Mouse (Mus musculus): ENCODE data around the gene Ano4. TPM values are rescaled to one million over a fixed set of nuclear protein-coding genes. Genes with fewer than 3 reads are reported as not detected.

Gene Ano4
- polyA plus RNA-seq, 1 experiment from 2014 or later, result 9.3 TPM

DNA sequence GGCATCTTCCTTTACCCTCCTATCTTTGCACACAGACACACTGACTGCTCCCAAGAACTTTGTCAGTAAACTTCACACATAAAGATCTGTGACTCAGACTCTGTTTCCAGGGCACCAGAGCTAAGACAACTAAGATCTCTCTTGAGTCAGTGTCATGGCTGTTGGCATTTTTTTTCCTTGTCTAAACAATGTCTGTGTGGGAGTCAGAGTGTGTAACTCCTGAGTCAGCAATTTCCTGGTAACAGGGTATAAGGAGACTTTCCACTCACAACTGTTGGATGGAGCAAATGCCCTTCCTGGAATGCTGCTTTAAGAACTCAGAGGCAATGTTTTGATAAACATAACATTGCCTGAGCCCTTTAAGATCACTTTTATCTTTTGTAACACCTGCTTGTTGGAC lies 37.0 kb downstream of the Ano4 start:
- H3K27me3 ChIP-seq (ENCODE audit: control insufficient read depth, insufficient read depth, low read length), result no peaks in the 10 kb centered on the region
- no peak overlapping the region for H3K4me3 ChIP-seq (replicated peaks; ENCODE audit: low read length)
- H3K9me3 ChIP-seq (ENCODE audit: control insufficient read depth, low read length), result peaks cover 5% of the 10 kb centered on the region; the same call in 1 of the 2 replicates
- no peak for DNase-seq (ENCODE audit: low spot score)
- no peak overlapping the region for H3K9ac ChIP-seq
- no peak overlapping the region for H3K4me2 ChIP-seq (replicated peaks)
- no peaks in the 10 kb centered on the region for H3K36me3 ChIP-seq (replicated peaks; ENCODE audit: control insufficient read depth, insufficient read depth)
- ATAC-seq (ENCODE audit: low FRiP score), result no peak
- no peaks in the 10 kb centered on the region for H3K4me1 ChIP-seq (replicated peaks; ENCODE audit: control insufficient read depth, insufficient read depth, low read length)
- no peak overlapping the region for H3K27ac ChIP-seq

GRCm38 (mm10) chr10:89300346-89300745 lies 44.2 kb downstream of the Ano4 start:
- ATAC-seq (ENCODE audit: low FRiP score) (no peak), DNase-seq (ENCODE audit: low spot score) (no peak)
- H3K4me3 ChIP-seq (replicated peaks; ENCODE audit: low read length), result no peak overlapping the region
- H3K9ac ChIP-seq, result no peak overlapping the region
- no peaks in the 10 kb centered on the region for H3K36me3 ChIP-seq (replicated peaks; ENCODE audit: control insufficient read depth, insufficient read depth)
- H3K4me2 ChIP-seq (replicated peaks), result no peak overlapping the region
- no peak overlapping the region for H3K27ac ChIP-seq
- no peaks in the 10 kb centered on the region for H3K4me1 ChIP-seq (replicated peaks; ENCODE audit: control insufficient read depth, insufficient read depth, low read length)
- H3K27me3 ChIP-seq (ENCODE audit: control insufficient read depth, insufficient read depth, low read length), result no peaks in the 10 kb centered on the region
- WGBS, result 63% methylated on average over 2 of the region's 2 CpGs
- H3K9me3 ChIP-seq (ENCODE audit: control insufficient read depth, low read length), result no peaks in the 10 kb centered on the region

DNA sequence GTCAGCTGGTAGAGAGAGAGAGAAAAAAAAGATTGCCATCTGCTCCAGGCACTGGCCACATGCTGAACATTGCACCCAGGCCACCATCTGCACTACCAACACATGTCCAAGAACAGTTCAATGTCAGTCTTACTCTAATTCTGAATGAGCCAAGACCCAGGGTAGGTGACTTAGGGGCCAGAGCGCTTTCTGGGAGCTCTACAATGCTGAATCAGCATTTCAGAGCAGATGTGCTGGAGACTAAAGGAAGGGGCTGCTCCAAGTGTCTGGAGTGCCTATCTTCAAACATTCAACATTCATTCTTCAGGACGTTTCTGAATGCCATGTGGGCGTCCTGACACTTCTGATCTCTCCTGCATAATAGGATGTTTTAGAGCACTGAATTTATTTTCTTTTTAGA lies 51.8 kb downstream of the Ano4 start:
- Histone ChIP-seq H3K4me3 (replicated peaks; ENCODE audit: low read length) (no peak overlapping the region), H3K9ac (no peak overlapping the region), H3K27me3 (ENCODE audit: control insufficient read depth, insufficient read depth, low read length) (no peaks in the 10 kb centered on the region), H3K27ac (no peak overlapping the region), H3K36me3 (replicated peaks; ENCODE audit: control insufficient read depth, insufficient read depth) (no peaks in the 10 kb centered on the region), H3K4me1 (replicated peaks; ENCODE audit: control insufficient read depth, insufficient read depth, low read length) (no peaks in the 10 kb centered on the region), H3K4me2 (replicated peaks) (no peak overlapping the region), H3K9me3 (ENCODE audit: control insufficient read depth, low read length) (no peaks in the 10 kb centered on the region)
- 80% methylated on average over 3 of the region's 3 CpGs for WGBS
- ATAC-seq (ENCODE audit: low FRiP score), result no peak
- no peak for DNase-seq (ENCODE audit: low spot score)

GRCm38 (mm10) chr10:89290698-89291097 lies 53.9 kb downstream of the Ano4 start:
- Histone ChIP-seq H3K9me3 (ENCODE audit: control insufficient read depth, low read length) (no peaks in the 10 kb centered on the region), H3K4me1 (replicated peaks; ENCODE audit: control insufficient read depth, insufficient read depth, low read length) (no peaks in the 10 kb centered on the region), H3K27ac (no peak overlapping the region), H3K27me3 (ENCODE audit: control insufficient read depth, insufficient read depth, low read length) (no peaks in the 10 kb centered on the region), H3K4me2 (replicated peaks) (no peak overlapping the region), H3K36me3 (replicated peaks; ENCODE audit: control insufficient read depth, insufficient read depth) (no peaks in the 10 kb centered on the region), H3K4me3 (replicated peaks; ENCODE audit: low read length) (no peak overlapping the region), H3K9ac (no peak overlapping the region)
- no peak for DNase-seq (ENCODE audit: low spot score)
- ATAC-seq (ENCODE audit: low FRiP score), result no peak
- WGBS, result 66% methylated on average over 6 of the region's 6 CpGs

DNA sequence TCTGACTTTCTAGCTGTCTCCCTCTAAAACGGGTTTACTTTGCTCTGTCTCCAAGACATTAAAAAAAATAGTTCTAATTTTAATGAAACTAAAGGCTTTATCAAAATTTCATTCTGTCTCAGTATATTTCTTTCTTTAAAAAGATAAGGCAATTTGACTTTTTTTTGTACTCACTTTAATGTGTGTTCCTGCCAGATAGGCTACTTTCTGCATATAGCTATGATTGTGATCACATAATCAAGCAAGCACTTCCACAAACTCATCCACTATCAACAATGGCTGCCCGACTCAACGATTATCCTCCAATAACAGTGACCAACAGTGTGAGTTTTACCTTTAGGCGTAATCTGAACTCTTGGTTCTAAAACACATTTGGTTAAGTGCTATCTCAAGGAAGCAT lies 55.3 kb downstream of the Ano4 start:
- Histone ChIP-seq H3K4me1 (replicated peaks; ENCODE audit: control insufficient read depth, insufficient read depth, low read length) (no peaks in the 10 kb centered on the region), H3K4me2 (replicated peaks) (no peak overlapping the region), H3K9me3 (ENCODE audit: control insufficient read depth, low read length) (no peaks in the 10 kb centered on the region), H3K27ac (no peak overlapping the region), H3K9ac (no peak overlapping the region), H3K27me3 (ENCODE audit: control insufficient read depth, insufficient read depth, low read length) (no peaks in the 10 kb centered on the region), H3K36me3 (replicated peaks; ENCODE audit: control insufficient read depth, insufficient read depth) (no peaks in the 10 kb centered on the region), H3K4me3 (replicated peaks; ENCODE audit: low read length) (no peak overlapping the region)
- no peak for ATAC-seq (ENCODE audit: low FRiP score)
- no peak for DNase-seq (ENCODE audit: low spot score)
- WGBS, result 89% methylated on average over 4 of the region's 4 CpGs

DNA sequence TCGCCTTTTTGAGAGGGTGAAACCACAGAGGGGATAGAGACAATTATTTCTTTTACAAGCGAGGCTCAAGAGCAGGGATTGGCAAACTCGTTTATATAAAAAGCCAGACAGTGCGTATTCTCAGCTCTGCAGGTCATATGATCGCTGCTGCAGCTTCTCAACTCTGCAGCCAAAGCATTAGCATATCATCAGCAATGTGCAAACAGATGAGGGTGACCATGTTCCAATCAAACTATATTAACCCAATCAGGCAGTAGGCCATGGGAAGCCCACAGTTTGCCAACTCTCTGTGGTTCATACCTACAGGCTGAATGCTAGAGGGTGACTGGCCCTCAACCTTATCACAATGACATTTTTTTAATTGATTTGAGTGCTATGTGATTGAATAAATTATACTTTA lies 64.2 kb downstream of the Ano4 start:
- Histone ChIP-seq H3K27ac (no peak overlapping the region), H3K4me2 (replicated peaks) (no peak overlapping the region), H3K4me1 (replicated peaks; ENCODE audit: control insufficient read depth, insufficient read depth, low read length) (0 out of 2 replicates have a peak, but pooled peaks cover 2% of the 10 kb centered on the region), H3K9me3 (ENCODE audit: control insufficient read depth, low read length) (no peaks in the 10 kb centered on the region), H3K9ac (no peak overlapping the region), H3K36me3 (replicated peaks; ENCODE audit: control insufficient read depth, insufficient read depth) (no peaks in the 10 kb centered on the region), H3K4me3 (replicated peaks; ENCODE audit: low read length) (no peak overlapping the region), H3K27me3 (ENCODE audit: control insufficient read depth, insufficient read depth, low read length) (no peaks in the 10 kb centered on the region)
- DNase-seq (ENCODE audit: low spot score), result no peak
- ATAC-seq (ENCODE audit: low FRiP score), result peak; percentile 37; the same call in 1 of the 2 replicates
- WGBS, result 62% methylated on average over 5 of the region's 5 CpGs

GRCm38 (mm10) chr10:89273001-89273680 lies 71.4 kb downstream of the Ano4 start:
- H3K9me3 ChIP-seq (ENCODE audit: control insufficient read depth, low read length), result no peaks in the 10 kb centered on the region
- no peak overlapping the region for H3K27ac ChIP-seq
- no peaks in the 10 kb centered on the region for H3K27me3 ChIP-seq (ENCODE audit: control insufficient read depth, insufficient read depth, low read length)
- no peaks in the 10 kb centered on the region for H3K4me1 ChIP-seq (replicated peaks; ENCODE audit: control insufficient read depth, insufficient read depth, low read length)
- H3K36me3 ChIP-seq (replicated peaks; ENCODE audit: control insufficient read depth, insufficient read depth), result no peaks in the 10 kb centered on the region
- WGBS, result 92% methylated on average over 3 of the region's 3 CpGs
- no peak for DNase-seq (ENCODE audit: low spot score)
- H3K4me3 ChIP-seq (replicated peaks; ENCODE audit: low read length), result no peak overlapping the region
- no peak overlapping the region for H3K9ac ChIP-seq
- no peak for ATAC-seq (ENCODE audit: low FRiP score)
- no peak overlapping the region for H3K4me2 ChIP-seq (replicated peaks)

DNA sequence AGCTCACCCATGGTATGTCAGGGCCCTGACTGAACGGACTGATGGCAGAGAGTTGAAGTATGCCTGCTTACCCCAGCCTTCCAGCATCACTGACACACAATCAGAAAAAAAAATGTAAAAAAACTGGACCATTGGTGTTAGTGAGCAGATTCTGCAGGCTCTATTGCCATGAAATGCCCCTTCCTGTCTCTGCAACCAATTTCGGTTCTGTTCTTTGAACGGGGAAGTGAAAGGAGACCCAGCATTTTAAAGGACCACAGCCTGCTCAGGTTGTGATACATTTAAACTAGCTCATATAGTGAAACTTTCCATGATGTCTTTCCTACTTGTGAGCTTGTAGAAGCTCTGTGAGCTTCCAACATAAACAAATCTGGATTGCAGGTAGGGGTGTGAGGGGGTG lies 77.2 kb downstream of the Ano4 start:
- no peak for ATAC-seq (ENCODE audit: low FRiP score)
- no peak overlapping the region for H3K9ac ChIP-seq

DNA sequence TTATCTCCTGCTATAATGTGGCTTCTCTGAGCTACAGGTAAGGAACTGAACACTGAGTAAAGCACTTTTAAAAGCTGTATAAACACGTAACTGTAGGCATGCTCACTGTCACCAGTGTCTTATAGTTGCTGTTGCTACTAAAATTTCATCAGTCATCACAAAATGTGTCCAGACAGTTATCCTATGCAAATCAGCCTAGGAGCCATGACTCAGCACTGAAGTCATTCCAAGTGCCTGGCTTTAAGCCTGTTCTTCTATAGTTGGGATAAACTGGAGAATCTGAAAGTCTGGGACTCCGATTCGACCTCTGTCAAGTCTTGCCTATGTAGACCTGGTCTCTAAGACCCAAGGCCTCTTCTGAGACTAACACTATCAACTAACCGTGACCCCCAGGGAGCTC lies 81.2 kb downstream of the Ano4 start:
- H3K27ac ChIP-seq, result no peak overlapping the region
- H3K9ac ChIP-seq, result no peak overlapping the region
- ATAC-seq (ENCODE audit: low FRiP score), result no peak
- peaks cover 3% of the 10 kb centered on the region; the same call in 1 of the 2 replicates for H3K4me1 ChIP-seq (replicated peaks; ENCODE audit: control insufficient read depth, insufficient read depth, low read length)
- no peaks in the 10 kb centered on the region for H3K36me3 ChIP-seq (replicated peaks; ENCODE audit: control insufficient read depth, insufficient read depth)
- 90% methylated on average over 4 of the region's 4 CpGs for whole genome bisulfite sequencing
- H3K27me3 ChIP-seq (ENCODE audit: control insufficient read depth, insufficient read depth, low read length), result no peaks in the 10 kb centered on the region
- H3K4me3 ChIP-seq (replicated peaks; ENCODE audit: low read length), result no peak overlapping the region
- no peak overlapping the region for H3K4me2 ChIP-seq (replicated peaks)
- DNase-seq (ENCODE audit: low spot score), result no peak
- no peaks in the 10 kb centered on the region for H3K9me3 ChIP-seq (ENCODE audit: control insufficient read depth, low read length)

More for the DNA sequence above, 77.2 kb downstream of the Ano4 start:
- H3K27me3 ChIP-seq (ENCODE audit: control insufficient read depth, insufficient read depth, low read length), result no peaks in the 10 kb centered on the region
- H3K27ac ChIP-seq, result no peak overlapping the region
- H3K4me1 ChIP-seq (replicated peaks; ENCODE audit: control insufficient read depth, insufficient read depth, low read length), result no peaks in the 10 kb centered on the region
- no peak overlapping the region for H3K4me2 ChIP-seq (replicated peaks)
- 91% methylated on average over 3 of the region's 3 CpGs for WGBS
- H3K4me3 ChIP-seq (replicated peaks; ENCODE audit: low read length), result no peak overlapping the region
- DNase-seq (ENCODE audit: low spot score), result no peak
- no peaks in the 10 kb centered on the region for H3K36me3 ChIP-seq (replicated peaks; ENCODE audit: control insufficient read depth, insufficient read depth)
- H3K9me3 ChIP-seq (ENCODE audit: control insufficient read depth, low read length), result no peaks in the 10 kb centered on the region

Data from hindbrain, embryonic 14.5 days (tissue).